Mouse (Mus musculus) ES-E14 (cell line): Measurements from ENCODE around the gene Olfr1006. TPM values are rescaled to one million over a fixed set of nuclear protein-coding genes. Genes with fewer than 3 reads are reported as not detected.
"Not testable (repeated sequence)": the region's sequence is repeated elsewhere in the genome, so short reads cannot be mapped to it uniquely, and the experiment has no call there.

ENCODE experiments used
- DNase-seq: peaks from one replicate; pipeline ENCODE4 v3.0.0-alpha.2; 2013; ENCODE audit warnings: low read depth, low spot score
- H3K27ac ChIP-seq: 2 replicates; pipeline ENCODE4 v1.5.1; 2012; ENCODE audit warnings: low read depth, mild to moderate bottlenecking, low read length, moderate library complexity, mixed read lengths; ENCODE audit not compliant: poor library complexity, insufficient read depth, severe bottlenecking
- H3K36me3 ChIP-seq: 2 replicates; pipeline ENCODE4 v1.6.1; 2012; ENCODE audit warnings: mild to moderate bottlenecking, low read length, moderate library complexity, mixed read lengths; ENCODE audit not compliant: control insufficient read depth, poor library complexity, insufficient read depth, severe bottlenecking
- H3K4me1 ChIP-seq, 2 experiments: fragments of 150-350 bp in 1 of 2; sonication (generic) in 1 of 2; 2 replicates each; pipeline ENCODE4 v1.6.1; 2012; ENCODE audit warnings: low read length in 2 of 2, mild to moderate bottlenecking in 1 of 2, mixed read lengths in 1 of 2; ENCODE audit not compliant: control insufficient read depth in 2 of 2, insufficient read depth in 2 of 2, poor library complexity in 1 of 2
- H3K4me3 ChIP-seq, 2 experiments: fragments of 150-350 bp in 1 of 2; sonication (generic) in 1 of 2; 2 replicates each; pipeline ENCODE4 v1.5.1; 2012; ENCODE audit warnings: low read length in 2 of 2, low read depth in 1 of 2, mild to moderate bottlenecking in 1 of 2, mixed read lengths in 1 of 2; ENCODE audit not compliant: insufficient read depth in 1 of 2, poor library complexity in 1 of 2, severe bottlenecking in 1 of 2
- H3K9ac ChIP-seq: 2 replicates; pipeline ENCODE4 v1.6.1; 2012; ENCODE audit warnings: low read depth, mild to moderate bottlenecking, low read length, mixed read lengths; ENCODE audit not compliant: poor library complexity, insufficient read depth, severe bottlenecking
- H3K9me3 ChIP-seq: fragments of 150-350 bp; sonication (generic); 2 replicates; pipeline ENCODE4 v1.6.1; 2012; ENCODE audit warnings: low read depth, mild to moderate bottlenecking, low read length; ENCODE audit not compliant: control insufficient read depth, insufficient read depth
- CHD2 ChIP-seq: IDR thresholded peaks from 2 replicates; pipeline ENCODE4 v1.6.1; 2014; ENCODE audit warnings: mild to moderate bottlenecking, low read depth, low read length, inconsistent platforms
- HCFC1 ChIP-seq: IDR thresholded peaks from 2 replicates; pipeline ENCODE4 v1.6.1; 2012; ENCODE audit warnings: low read length, inconsistent platforms, borderline replicate concordance; ENCODE audit not compliant: insufficient read depth
- MAFK ChIP-seq: IDR thresholded peaks from 2 replicates; pipeline ENCODE4 v1.6.1; 2014; ENCODE audit warnings: mild to moderate bottlenecking, low read depth, low read length, inconsistent platforms; ENCODE audit not compliant: insufficient read depth
- ZC3H11A ChIP-seq: IDR thresholded peaks from 2 replicates; pipeline ENCODE4 v1.6.1; 2012; ENCODE audit warnings: low read depth, mild to moderate bottlenecking, inconsistent platforms, low read length, borderline replicate concordance
- ZNF384 ChIP-seq: IDR thresholded peaks from 2 replicates; pipeline ENCODE4 v1.6.1; 2012; ENCODE audit warnings: low read depth, low read length, inconsistent platforms
- in situ Hi-C, 2 experiments: fragments of 600-800 bp; cut with MboI; formaldehyde crosslinking; loops; one replicate each; pipeline ENCODE4 v1.15.1; 2025; ENCODE audit warnings: low sequenced_read_pairs in 2 of 2, inconsistent platforms in 1 of 2; ENCODE audit not compliant: unreplicated experiment in 2 of 2
- total RNA-seq: library from RNA; depleted of rRNA; stranded (reverse); fragments of 300-350 nt; gene quantifications from 2 replicates; pipeline ENCODE4 v1.2.3, GENCODE M21; 2012; rRNA removed

Olfr1006 gene
- total RNA-seq = not detected in 2 replicates

DNA sequence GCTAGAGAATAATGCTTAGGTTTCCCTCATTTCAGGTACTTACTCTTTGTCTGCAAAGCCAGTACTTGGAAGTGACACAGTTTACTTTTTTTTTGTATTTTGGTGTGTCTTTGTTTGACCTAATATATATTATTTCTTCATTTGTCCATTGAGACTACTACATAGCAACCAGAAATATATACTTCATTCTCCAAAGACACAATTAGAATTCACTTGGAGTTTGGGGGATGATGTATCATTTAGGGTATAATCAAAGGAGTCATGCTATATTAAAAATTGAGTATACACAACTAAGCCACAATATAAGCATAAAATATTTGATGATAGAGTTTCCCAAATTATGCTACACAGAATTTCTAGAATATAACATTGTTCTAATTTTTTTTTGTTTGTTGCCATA is at the start of gene Olfr1006:
Gene Olfr1006 (minus strand): TSS at position 101 of the 400 bp plus-strand sequence.
- Histone ChIP-seq H3K9ac (no peak within 1 kb of the TSS), H3K27ac (no peak within 1 kb of the TSS), H3K9me3 (no peaks in the 10 kb centered on the region), H3K4me1 (no peaks in the 10 kb centered on the region), H3K4me3 (no peak within 1 kb of the TSS), H3K36me3 (no peaks in the 10 kb centered on the region)
- no peak for TF ChIP-seq MAFK
- TF ChIP-seq ZC3H11A = no peak
- TF ChIP-seq HCFC1 = no peak
- no peak for TF ChIP-seq CHD2
- no peak for TF ChIP-seq ZNF384
- DNase-seq = no peak
- in situ Hi-C loops = no loop called here

DNA sequence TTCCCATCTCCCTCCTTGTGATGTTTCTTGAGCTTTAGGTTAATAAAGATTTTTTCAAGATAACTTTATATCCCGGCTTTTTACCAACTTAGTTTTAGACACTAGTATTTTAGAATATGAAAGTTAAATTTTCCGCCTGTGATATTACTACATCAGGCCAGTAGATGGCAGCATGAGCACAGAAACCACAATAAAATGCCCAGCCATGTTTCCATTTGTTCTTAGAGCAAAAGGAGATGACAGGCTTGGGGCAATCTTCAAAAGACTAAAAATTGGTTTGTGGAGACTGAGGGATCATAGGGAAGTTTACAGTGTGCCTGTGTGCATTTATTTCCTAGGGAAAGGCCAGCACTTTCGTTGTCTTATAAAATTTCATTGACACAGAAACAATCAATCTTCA is 47.2 kb upstream of the Olfr1006 start:
- H3K4me1 ChIP-seq = no peaks in the 10 kb centered on the region
- in situ Hi-C loops = loop anchor here in 1 of 2 experiments (10.0 kb wide), 1 partner anchor 739 kb away; no protein-coding TSS in a partner anchor
- TF ChIP-seq ZC3H11A (peak; percentile 83), CHD2 (no peak), ZNF384 (no peak)
- DNase-seq = peak; percentile 19
- no peaks in the 10 kb centered on the region for H3K9me3 ChIP-seq
- H3K36me3 ChIP-seq = no peaks in the 10 kb centered on the region
- H3K27ac ChIP-seq = no peak overlapping the region
- H3K9ac ChIP-seq = no peak overlapping the region
- H3K4me3 ChIP-seq = no peak overlapping the region

DNA sequence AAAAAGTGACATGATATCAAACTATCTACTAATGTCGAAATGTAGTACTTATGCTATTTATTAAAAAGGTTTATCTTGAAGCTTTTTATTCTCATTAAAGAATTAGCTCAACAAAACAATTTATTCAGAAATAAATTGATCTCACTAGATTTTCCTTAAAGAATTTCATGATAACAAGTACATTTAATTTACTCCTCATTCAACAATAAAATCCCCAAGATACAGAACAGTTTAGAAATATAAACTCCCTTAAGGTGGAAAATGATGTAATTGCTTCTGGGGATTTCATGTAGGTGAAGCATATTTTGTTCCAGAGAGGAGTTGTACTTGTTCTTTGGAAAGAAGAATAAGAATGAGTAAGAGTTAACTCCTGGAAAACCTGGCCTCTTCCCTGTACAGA is 36.6 kb upstream of the Olfr1006 start, which contains the start of gene Olfr1009:
Gene Olfr1009 (plus strand): TSS at position 301 of the 400 bp plus-strand sequence.
- H3K9me3 ChIP-seq = no peaks in the 10 kb centered on the region
- no peaks in the 10 kb centered on the region for H3K4me1 ChIP-seq
- no peak for TF ChIP-seq ZNF384
- no peak for TF ChIP-seq HCFC1
- no peak for TF ChIP-seq MAFK
- TF ChIP-seq CHD2 = no peak
- TF ChIP-seq ZC3H11A = no peak
- in situ Hi-C loops = loop anchor here in 1 of 2 experiments (25.0 kb wide), 1 partner anchor 772 kb away; the partner anchor contains the start of gene Olfr228
- H3K27ac ChIP-seq = no peak within 1 kb of the TSS
- H3K9ac ChIP-seq = no peak within 1 kb of the TSS
- no peak within 1 kb of the TSS for H3K4me3 ChIP-seq
- H3K36me3 ChIP-seq = no peaks in the 10 kb centered on the region
- no peak for DNase-seq

DNA sequence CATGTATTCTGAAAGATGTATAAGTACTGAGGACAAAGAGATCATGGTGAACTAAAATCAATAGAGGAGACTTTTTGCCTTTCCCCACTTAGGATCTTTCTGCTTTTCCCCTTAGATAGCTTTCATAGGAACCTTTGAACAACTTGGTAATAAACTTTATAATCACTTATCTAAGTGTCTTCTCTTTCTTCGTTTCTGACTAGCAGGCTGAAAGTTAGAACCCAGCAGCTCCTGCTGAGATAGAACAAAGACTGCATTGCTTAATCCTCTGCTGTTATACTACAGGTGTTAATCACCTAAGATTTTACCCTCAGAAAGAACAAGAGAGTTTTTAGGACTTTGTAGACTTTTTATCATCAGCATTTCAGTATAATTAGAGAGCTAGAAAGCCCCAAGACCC is 32.6 kb upstream of the Olfr1006 start:
- Histone ChIP-seq H3K9me3 (no peaks in the 10 kb centered on the region), H3K4me1 (no peaks in the 10 kb centered on the region), H3K9ac (no peak overlapping the region), H3K27ac (no peak overlapping the region), H3K36me3 (no peaks in the 10 kb centered on the region), H3K4me3 (no peak overlapping the region)
- TF ChIP-seq HCFC1 = no peak
- no peak for TF ChIP-seq CHD2
- no peak for TF ChIP-seq ZNF384
- TF ChIP-seq MAFK = no peak
- no peak for TF ChIP-seq ZC3H11A
- no peak for DNase-seq
- in situ Hi-C loops = loop anchor here in 1 of 2 experiments (25.0 kb wide), 1 partner anchor 776 kb away; the partner anchor contains the start of gene Olfr228

DNA sequence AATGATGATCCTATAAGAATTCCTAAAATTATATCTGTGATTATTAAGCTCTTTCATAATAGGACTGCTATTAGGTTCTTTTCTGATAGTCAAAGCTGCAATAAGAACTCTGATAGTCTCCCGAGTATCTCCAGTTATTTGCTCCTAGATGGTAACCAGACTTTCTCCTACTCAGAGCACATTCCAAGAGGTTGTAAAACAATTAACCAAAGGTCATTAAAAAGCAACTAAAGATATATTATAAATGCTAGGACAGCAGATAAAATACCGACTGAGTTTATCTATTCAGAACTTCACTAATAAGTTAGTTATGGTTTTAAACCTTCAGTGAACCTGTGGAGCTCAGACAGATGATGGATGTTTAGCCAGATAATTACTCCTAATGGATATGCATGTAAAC is 32.1 kb upstream of the Olfr1006 start:
- H3K9me3 ChIP-seq, H3K4me3 ChIP-seq, H3K9ac ChIP-seq, H3K4me1 ChIP-seq, H3K36me3 ChIP-seq, DNase-seq, H3K27ac ChIP-seq: not testable (repeated sequence)
- in situ Hi-C loops = loop anchor here in 1 of 2 experiments (25.0 kb wide), 1 partner anchor 777 kb away; the partner anchor contains the start of gene Olfr228
